Mouse (Mus musculus): ENCODE data around the gene Ptger1. TPM values are rescaled to one million over a fixed set of nuclear protein-coding genes. Genes with fewer than 3 reads are reported as not detected.

Ptger1 gene
- total RNA-seq, 2 experiments from 2014 or later = 0.20 to 0.53 TPM

GRCm38 (mm10) chr8:83694369-83695160 lies 28.1 kb downstream of the Ptger1 start:
- DNase-seq = no peak
- intact Hi-C loops (cut with DNase I) = no loop called here

- intact Hi-C loops (cut with DNase I) = no loop called here
- DNase-seq = peak; percentile 28 to 38
Measured at GRCm38 (mm10) chr8:83695351-83696106, 29.1 kb downstream of the Ptger1 start.

- intact Hi-C loops (cut with DNase I) = loop anchor here (2.0 kb wide), 1 partner anchor 17 kb away; the partner anchor contains the start of gene Ddx39
- peak; percentile 67 to 70 for DNase-seq
Measured at GRCm38 (mm10) chr8:83697374-83698220, 31.1 kb downstream of the Ptger1 start.

GRCm38 (mm10) chr8:83698291-83698660 lies 31.8 kb downstream of the Ptger1 start:
- DNase-seq = peak; percentile 54 to 55
- intact Hi-C loops (cut with DNase I) = loop anchor here (2.0 kb wide), 1 partner anchor 17 kb away; the partner anchor contains the start of gene Ddx39

- intact Hi-C loops (cut with DNase I) = loop anchor here (2.0 kb wide), 1 partner anchor 16 kb away; the partner anchor contains the start of gene Ddx39
- peak; percentile 83 to 86 for DNase-seq
Measured at GRCm38 (mm10) chr8:83698661-83699453, 32.4 kb downstream of the Ptger1 start, which contains the start of gene Pkn1. Gene Pkn1, minus strand, starts transcription at chr8:83699179.

GRCm38 (mm10) chr8:83699566-83699965 lies 33.1 kb downstream of the Ptger1 start:
- no peak for DNase-seq
- intact Hi-C loops (cut with DNase I) = loop anchor here (2.0 kb wide), 1 partner anchor 15 kb away; the partner anchor contains the start of gene Ddx39

- DNase-seq = peak in 1 of 2 experiments; percentile 33
- intact Hi-C loops (cut with DNase I) = no loop called here
Measured at GRCm38 (mm10) chr8:83700423-83701085, 34.1 kb downstream of the Ptger1 start.

- intact Hi-C loops (cut with DNase I) = no loop called here
- no peak for DNase-seq
Measured at GRCm38 (mm10) chr8:83703426-83703825, 36.9 kb downstream of the Ptger1 start.

- no peak for DNase-seq
- intact Hi-C loops (cut with DNase I) = no loop called here
Measured at GRCm38 (mm10) chr8:83706411-83706810, 39.9 kb downstream of the Ptger1 start.

GRCm38 (mm10) chr8:83707554-83707953 lies 41.1 kb downstream of the Ptger1 start:
- intact Hi-C loops (cut with DNase I) = no loop called here
- DNase-seq = no peak

GRCm38 (mm10) chr8:83714676-83715030 lies 48.2 kb downstream of the Ptger1 start:
- no peak for DNase-seq
- intact Hi-C loops (cut with DNase I) = loop anchor here (2.0 to 5.0 kb wide), 2 partner anchors 16 to 52 kb away; partner anchors contain the start of gene Pkn1

GRCm38 (mm10) chr8:83715031-83715690 lies 48.7 kb downstream of the Ptger1 start, which contains the start of gene Ddx39:
Gene Ddx39, plus strand, starts transcription at chr8:83715177.
- DNase-seq = peak; percentile 97 to 98
- intact Hi-C loops (cut with DNase I) = loop anchor here (2.0 to 5.0 kb wide), 2 partner anchors 16 to 53 kb away; partner anchors contain the start of gene Pkn1

GRCm38 (mm10) chr8:83715771-83716170 lies 49.3 kb downstream of the Ptger1 start:
- intact Hi-C loops (cut with DNase I) = loop anchor here (2.0 to 5.0 kb wide), 2 partner anchors 17 to 53 kb away; partner anchors contain the start of gene Pkn1
- DNase-seq = peak in 1 of 2 experiments; percentile 20

- no peak for DNase-seq
- intact Hi-C loops (cut with DNase I) = loop anchor here (5.0 kb wide), 1 partner anchor 54 kb away; no protein-coding TSS in a partner anchor
Measured at GRCm38 (mm10) chr8:83716563-83716962, 50.1 kb downstream of the Ptger1 start.

- DNase-seq = no peak
- intact Hi-C loops (cut with DNase I) = loop anchor here (5.0 kb wide), 1 partner anchor 57 kb away; no protein-coding TSS in a partner anchor
Measured at GRCm38 (mm10) chr8:83719048-83719447, 52.6 kb downstream of the Ptger1 start.

GRCm38 (mm10) chr8:83719693-83720092 lies 53.2 kb downstream of the Ptger1 start:
- intact Hi-C loops (cut with DNase I) = loop anchor here (5.0 kb wide), 1 partner anchor 57 kb away; no protein-coding TSS in a partner anchor

GRCm38 (mm10) chr8:83721405-83722025 lies 55.0 kb downstream of the Ptger1 start:
- peak; percentile 76 to 79 for DNase-seq
- intact Hi-C loops (cut with DNase I) = no loop called here

More at GRCm38 (mm10) chr8:83719693-83720092, 53.2 kb downstream of the Ptger1 start:
- no peak for DNase-seq
